Mouse (Mus musculus) layer of hippocampus, adult 9-10 months (tissue): ENCODE measurements around the gene Asap2.

Experiments used
- DNase-seq: peaks from one replicate; pipeline ENCODE4 v3.0.0; 2022; ENCODE audit warnings: low spot score

The Asap2 gene

GRCm38 (mm10) chr12:21265501-21265900, 275.2 kb downstream of the Asap2 start:
- no peak for DNase-seq

GRCm38 (mm10) chr12:21265946-21266783, 275.9 kb downstream of the Asap2 start:
- DNase-seq, result peak; percentile 56

- DNase-seq, result no peak
These were observed 276.5 kb downstream of the Asap2 start for GRCm38 (mm10) chr12:21266784-21267098.

GRCm38 (mm10) chr12:21268083-21268616, 277.9 kb downstream of the Asap2 start:
- DNase-seq, result no peak

GRCm38 (mm10) chr12:21274446-21274845, 284.2 kb downstream of the Asap2 start:
- DNase-seq, result no peak

GRCm38 (mm10) chr12:21277352-21277864, 287.1 kb downstream of the Asap2 start:
- no peak for DNase-seq

- no peak for DNase-seq
These were observed 294.6 kb downstream of the Asap2 start, which contains the start of gene Cpsf3 for GRCm38 (mm10) chr12:21284761-21285441. Gene Cpsf3, plus strand, starts transcription at chr12:21285391.

- no peak for DNase-seq
These were observed 295.4 kb downstream of the Asap2 start for GRCm38 (mm10) chr12:21285508-21286242.

GRCm38 (mm10) chr12:21286243-21286622, 296.0 kb downstream of the Asap2 start, which contains the start of gene Itgb1bp1:
Gene Itgb1bp1, minus strand, starts transcription at chr12:21286284.
- peak; percentile 97 for DNase-seq

- DNase-seq, result no peak
These were observed 296.7 kb downstream of the Asap2 start for GRCm38 (mm10) chr12:21286712-21287650.

GRCm38 (mm10) chr12:21288716-21289395, 298.6 kb downstream of the Asap2 start:
- DNase-seq, result no peak

GRCm38 (mm10) chr12:21289651-21290050, 299.4 kb downstream of the Asap2 start:
- DNase-seq, result no peak

GRCm38 (mm10) chr12:21298856-21299255, 308.6 kb downstream of the Asap2 start:
- no peak for DNase-seq

GRCm38 (mm10) chr12:21301324-21301723, 311.1 kb downstream of the Asap2 start:
- DNase-seq, result no peak

- DNase-seq, result no peak
These were observed 311.7 kb downstream of the Asap2 start for GRCm38 (mm10) chr12:21301932-21302331.

- no peak for DNase-seq
These were observed 312.1 kb downstream of the Asap2 start for GRCm38 (mm10) chr12:21302361-21302783.

GRCm38 (mm10) chr12:21305741-21306140, 315.5 kb downstream of the Asap2 start:
- DNase-seq, result no peak

- DNase-seq, result no peak
These were observed 316.5 kb downstream of the Asap2 start for GRCm38 (mm10) chr12:21306721-21307120.

- DNase-seq, result no peak
These were observed 321.9 kb downstream of the Asap2 start for GRCm38 (mm10) chr12:21312201-21312600.
